Mouse (Mus musculus) kidney, postnatal 36 days (tissue): ENCODE results near the gene AC134908.4.
A peak's percentile ranks its signal among the peaks of the same experiment; 100 is the strongest.

Experiments used
- DNase-seq, 2 experiments: peaks; one replicate each; pipeline ENCODE4 v3.0.0; 2021 to 2022; ENCODE audit warnings: mixed read lengths in 2 of 2

AC134908.4 gene

GRCm38 (mm10) chr17:25795609-25796092 lies at the start of gene AC134908.4:
AC134908.4 (minus strand) TSS chr17:25795659.
- peak; percentile 79 to 83 for DNase-seq

- peak; percentile 98 for DNase-seq
These were observed 49.0 kb upstream of the AC134908.4 start, which contains the start of gene Rhot2 for GRCm38 (mm10) chr17:25844396-25844901. Rhot2 (minus strand) TSS chr17:25844851.

GRCm38 (mm10) chr17:25843636-25844395 lies 48.4 kb upstream of the AC134908.4 start:
- DNase-seq: peak in 1 of 2 experiments; percentile 28

- DNase-seq: no peak
These were observed 47.7 kb upstream of the AC134908.4 start for GRCm38 (mm10) chr17:25843122-25843521.

GRCm38 (mm10) chr17:25842509-25842908 lies 47.0 kb upstream of the AC134908.4 start:
- DNase-seq: no peak

- DNase-seq: no peak
These were observed 45.8 kb upstream of the AC134908.4 start, which contains the start of gene Gm20683 for GRCm38 (mm10) chr17:25841117-25841880. Gm20683 (minus strand) TSS chr17:25841763.

GRCm38 (mm10) chr17:25840519-25840918 lies 45.1 kb upstream of the AC134908.4 start:
- DNase-seq: no peak

- DNase-seq: peak; percentile 73 to 76
These were observed 44.2 kb upstream of the AC134908.4 start for GRCm38 (mm10) chr17:25839455-25840235.

GRCm38 (mm10) chr17:25838904-25839303 lies 43.4 kb upstream of the AC134908.4 start:
- DNase-seq: no peak

- no peak for DNase-seq
These were observed 42.1 kb upstream of the AC134908.4 start for GRCm38 (mm10) chr17:25837533-25837932.

- DNase-seq: peak; percentile 76 to 82
These were observed 41.6 kb upstream of the AC134908.4 start, which contains the start of gene Rhbdl1 for GRCm38 (mm10) chr17:25837076-25837410. Rhbdl1 (minus strand) TSS chr17:25837295.

- DNase-seq: peak; percentile 53 to 59
These were observed 41.1 kb upstream of the AC134908.4 start for GRCm38 (mm10) chr17:25836397-25837075.

GRCm38 (mm10) chr17:25835816-25836215 lies 40.4 kb upstream of the AC134908.4 start:
- peak in 1 of 2 experiments; percentile 32 for DNase-seq

GRCm38 (mm10) chr17:25835301-25835700 lies 39.8 kb upstream of the AC134908.4 start:
- DNase-seq: peak in 1 of 2 experiments; percentile 26

GRCm38 (mm10) chr17:25834595-25835222 lies 39.2 kb upstream of the AC134908.4 start:
- DNase-seq: peak in 1 of 2 experiments; percentile 26

GRCm38 (mm10) chr17:25833961-25834594 lies 38.6 kb upstream of the AC134908.4 start:
- peak; percentile 78 to 83 for DNase-seq

- peak; percentile 96 to 97 for DNase-seq
These were observed 37.8 kb upstream of the AC134908.4 start, which contains the start of gene Stub1 for GRCm38 (mm10) chr17:25833291-25833663. Stub1 (minus strand) TSS chr17:25833404.

GRCm38 (mm10) chr17:25832436-25833290 lies 37.2 kb upstream of the AC134908.4 start:
- peak; percentile 100 for DNase-seq

- DNase-seq: peak in 1 of 2 experiments; percentile 63
These were observed 36.2 kb upstream of the AC134908.4 start for GRCm38 (mm10) chr17:25831451-25832281.
